Mouse (Mus musculus) C2C12 (cell line): ENCODE measurements around the gene 1700007K13Rik. TPM values are rescaled to one million over a fixed set of nuclear protein-coding genes. Genes with fewer than 3 reads are reported as not detected.

Experiments used
- H3K27me3 ChIP-seq: one replicate; pipeline ENCODE4 v1.6.1; 2011; ENCODE audit not compliant: control insufficient read depth, insufficient read depth, insufficient read length
- H3K36me3 ChIP-seq: one replicate; pipeline ENCODE4 v1.6.1; 2011; ENCODE audit not compliant: control insufficient read depth, insufficient read depth
- H3K4me3 ChIP-seq: one replicate; pipeline ENCODE4 v1.5.1; 2011; ENCODE audit warnings: mild to moderate bottlenecking, control low read depth; ENCODE audit not compliant: poor library complexity, insufficient read depth, severe bottlenecking
- H3K79me2 ChIP-seq: one replicate; pipeline ENCODE4 v1.6.1; 2011; ENCODE audit not compliant: control insufficient read depth, insufficient read depth
- H3K79me3 ChIP-seq: one replicate; pipeline ENCODE4 v1.6.1; 2011; ENCODE audit warnings: low read depth, control low read depth
- H3ac ChIP-seq: one replicate; pipeline ENCODE3; 2011; ENCODE audit warnings: low read depth; ENCODE audit not compliant: control insufficient read depth, insufficient read length
- CEBPB ChIP-seq: IDR thresholded peaks from one replicate; pipeline ENCODE4 v1.6.1; 2011; ENCODE audit warnings: low read depth, mild to moderate bottlenecking, control low read depth, moderate library complexity
- CTCF ChIP-seq: IDR thresholded peaks from one replicate; pipeline ENCODE4 v1.5.1; 2011; ENCODE audit not compliant: control insufficient read depth, insufficient read depth, insufficient read length
- FOSL1 ChIP-seq: IDR thresholded peaks from one replicate; pipeline ENCODE4 v1.8.0; 2011; ENCODE audit warnings: mild to moderate bottlenecking, low read length; ENCODE audit not compliant: poor library complexity, insufficient read depth, severe bottlenecking
- MAX ChIP-seq: IDR thresholded peaks from one replicate; pipeline ENCODE4 v1.6.1; 2011; ENCODE audit warnings: mild to moderate bottlenecking, control low read depth
- MYOD1 ChIP-seq: IDR thresholded peaks from one replicate; pipeline ENCODE4 v1.6.1; 2011; ENCODE audit warnings: low read depth; ENCODE audit not compliant: control insufficient read depth, insufficient read length
- MYOG ChIP-seq: IDR thresholded peaks from one replicate; pipeline ENCODE4 v1.6.1; 2011; ENCODE audit not compliant: control insufficient read depth, insufficient read length; ENCODE audit errors: extremely low read depth
- USF1 ChIP-seq: IDR thresholded peaks from one replicate; pipeline ENCODE4 v1.6.1; 2011; ENCODE audit warnings: low read depth, mild to moderate bottlenecking, control low read depth, moderate library complexity
- polyA plus RNA-seq: library from polyadenylated mRNA; unstranded; fragments of >200 nt; fragmentation: generic; extraction: Trizol; gene quantifications from one replicate; pipeline ENCODE4 v1.2.1, GENCODE M21; 2012; ENCODE audit warnings: missing spikeins

1700007K13Rik gene
- polyA plus RNA-seq, 1 experiment, result 0.68 TPM

DNA sequence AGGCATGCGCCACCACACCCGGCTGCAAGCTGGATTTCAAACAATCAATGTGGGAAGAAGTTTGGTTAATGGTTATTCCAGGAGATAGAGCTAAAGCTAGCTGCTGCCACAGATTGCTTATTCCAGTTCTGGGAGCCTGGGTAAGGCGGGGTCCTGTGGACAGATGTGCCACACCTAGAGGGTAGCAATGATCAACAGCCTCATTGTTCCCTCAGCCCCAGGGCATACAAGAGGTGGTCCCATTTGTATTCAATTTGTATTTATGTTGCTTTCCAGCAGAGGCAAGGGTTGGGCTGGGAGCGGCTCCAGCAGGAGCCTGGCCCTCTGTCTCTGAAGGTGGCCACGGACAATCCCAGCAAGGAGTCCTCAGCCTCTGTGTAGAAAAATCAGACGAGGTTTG lies 40.2 kb upstream of the 1700007K13Rik start:
- peaks cover 30% of the 10 kb centered on the region for H3K27me3 ChIP-seq
- H3K79me2 ChIP-seq, result no peaks in the 10 kb centered on the region
- TF ChIP-seq MYOD1, result no peak
- TF ChIP-seq USF1, result no peak
- TF ChIP-seq FOSL1, result no peak
- no peak for TF ChIP-seq MYOG
- TF ChIP-seq CTCF, result no peak
- TF ChIP-seq CEBPB, result no peak
- TF ChIP-seq MAX, result no peak
- H3ac ChIP-seq, result no peak overlapping the region
- H3K79me3 ChIP-seq, result no peaks in the 10 kb centered on the region
- no peaks in the 10 kb centered on the region for H3K36me3 ChIP-seq
- H3K4me3 ChIP-seq, result no peak overlapping the region

DNA sequence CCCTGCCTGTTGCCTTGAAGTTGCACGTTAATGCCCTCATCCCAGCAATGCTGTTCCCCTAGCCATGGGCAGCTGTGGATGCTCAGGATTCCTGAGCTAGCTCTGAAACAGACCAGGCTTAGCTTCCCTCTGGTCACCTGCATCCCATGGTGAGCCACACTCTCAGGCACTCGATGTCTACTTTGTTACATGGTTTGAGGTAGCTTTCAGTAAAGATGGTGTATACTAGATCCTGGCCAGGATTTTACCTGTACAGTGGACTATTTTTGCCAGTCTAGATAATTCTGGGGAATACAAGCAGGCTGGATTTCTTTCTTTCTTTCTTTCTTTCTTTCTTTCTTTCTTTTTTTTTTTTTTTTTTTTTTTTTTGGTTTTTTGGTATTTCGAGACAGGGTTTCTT lies 39.7 kb upstream of the 1700007K13Rik start, which contains the start of gene Gm10134:
TSS of gene Gm10134 (plus strand) at position 301 of the 400 bp plus-strand sequence.
- Histone ChIP-seq H3K36me3 (no peaks in the 10 kb centered on the region), H3K79me3 (no peaks in the 10 kb centered on the region), H3K79me2 (no peaks in the 10 kb centered on the region), H3K27me3 (peaks cover 27% of the 10 kb centered on the region), H3ac (no peak within 1 kb of the TSS), H3K4me3 (no peak within 1 kb of the TSS)
- TF ChIP-seq FOSL1 (no peak), MAX (no peak), CTCF (no peak), CEBPB (no peak), USF1 (no peak), MYOD1 (no peak), MYOG (no peak)

DNA sequence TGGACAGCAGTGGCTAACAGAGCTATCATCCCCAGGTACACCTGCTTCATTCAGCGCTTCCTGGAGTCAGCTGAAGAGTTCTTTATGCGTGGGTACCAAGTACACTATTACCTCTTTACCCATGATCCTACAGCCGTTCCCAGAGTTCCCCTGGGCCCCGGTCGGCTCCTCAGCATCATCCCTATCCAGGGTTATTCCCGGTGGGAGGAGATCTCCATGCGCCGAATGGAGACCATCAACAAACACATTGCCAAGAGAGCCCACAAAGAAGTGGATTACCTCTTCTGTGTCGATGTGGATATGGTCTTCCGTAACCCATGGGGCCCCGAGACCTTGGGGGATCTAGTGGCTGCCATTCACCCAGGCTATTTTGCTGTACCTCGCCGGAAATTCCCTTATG lies 38.5 kb upstream of the 1700007K13Rik start:
- no peaks in the 10 kb centered on the region for H3K79me2 ChIP-seq
- no peak overlapping the region for H3K4me3 ChIP-seq
- no peak overlapping the region for H3ac ChIP-seq
- no peaks in the 10 kb centered on the region for H3K79me3 ChIP-seq
- TF ChIP-seq USF1 (no peak), MAX (no peak), CTCF (no peak), FOSL1 (no peak), MYOG (no peak), CEBPB (no peak), MYOD1 (no peak)
- no peaks in the 10 kb centered on the region for H3K36me3 ChIP-seq
- peaks cover 19% of the 10 kb centered on the region for H3K27me3 ChIP-seq

GRCm38 (mm10) chr2:28502987-28503386 lies 36.9 kb upstream of the 1700007K13Rik start:
- no peaks in the 10 kb centered on the region for H3K36me3 ChIP-seq
- H3K79me3 ChIP-seq, result no peaks in the 10 kb centered on the region
- H3K4me3 ChIP-seq, result no peak overlapping the region
- H3ac ChIP-seq, result no peak overlapping the region
- H3K79me2 ChIP-seq, result no peaks in the 10 kb centered on the region
- H3K27me3 ChIP-seq, result peaks cover 15% of the 10 kb centered on the region
- TF ChIP-seq MYOG, result no peak
- no peak for TF ChIP-seq FOSL1
- TF ChIP-seq CTCF, result no peak
- TF ChIP-seq CEBPB, result no peak
- no peak for TF ChIP-seq MYOD1
- no peak for TF ChIP-seq USF1
- TF ChIP-seq MAX, result no peak

- no peak overlapping the region for H3ac ChIP-seq
- no peaks in the 10 kb centered on the region for H3K79me3 ChIP-seq
- no peak for TF ChIP-seq MYOG
- no peak for TF ChIP-seq CEBPB
- no peak for TF ChIP-seq MYOD1
- no peak for TF ChIP-seq MAX
- no peak for TF ChIP-seq USF1
- no peak for TF ChIP-seq CTCF
- TF ChIP-seq FOSL1, result no peak
- H3K27me3 ChIP-seq, result no peaks in the 10 kb centered on the region
- H3K36me3 ChIP-seq, result no peaks in the 10 kb centered on the region
- H3K79me2 ChIP-seq, result no peaks in the 10 kb centered on the region
- no peak overlapping the region for H3K4me3 ChIP-seq
Observed at GRCm38 (mm10) chr2:28498431-28498830, 32.3 kb upstream of the 1700007K13Rik start.

DNA sequence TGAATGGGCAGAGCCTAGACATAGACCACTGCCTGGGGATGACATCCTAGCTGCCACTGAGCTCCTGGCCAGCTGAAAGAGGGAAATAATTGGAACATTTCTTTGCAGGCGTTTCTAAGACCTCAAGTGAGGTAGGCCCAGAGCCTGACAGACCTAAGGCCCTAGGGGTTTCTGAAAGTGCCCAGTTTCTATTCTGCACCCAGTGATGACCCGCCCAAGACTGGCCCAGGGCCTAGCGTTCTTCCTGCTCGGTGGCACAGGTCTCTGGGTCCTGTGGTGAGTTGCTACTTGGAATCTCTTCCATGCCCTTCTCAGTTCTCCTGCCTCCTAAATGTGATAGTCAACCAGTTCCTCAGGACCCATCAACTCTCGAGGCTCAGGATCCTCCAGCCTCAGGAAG lies 31.4 kb upstream of the 1700007K13Rik start:
- Histone ChIP-seq H3K79me3 (no peaks in the 10 kb centered on the region), H3K4me3 (no peak overlapping the region), H3K79me2 (no peaks in the 10 kb centered on the region)

More for the DNA sequence above, 31.4 kb upstream of the 1700007K13Rik start:
- Histone ChIP-seq H3ac (no peak overlapping the region), H3K36me3 (no peaks in the 10 kb centered on the region), H3K27me3 (no peaks in the 10 kb centered on the region)
- TF ChIP-seq CEBPB (no peak), MYOG (no peak), FOSL1 (no peak), MAX (no peak), USF1 (no peak), MYOD1 (no peak), CTCF (no peak)
